ENCODE assay signal across 32 mouse cellular contexts in genomic region chr10:116923651-116924495, GRCm38 (mm10). TPM values are rescaled to one million over a fixed set of nuclear protein-coding genes. Genes with fewer than 3 reads are reported as not detected.
DNase-seq lines count a peak whose midpoint lies in the region; ATAC-seq lines count a peak whose summit lies in the region.
"Had no signal": no experiment of that assay in that cellular context is flagged by ENCODE, and none has a peak within 500 bp of the region (broad histone marks: within the 10 kb centered on the region; RNA-seq: fewer than 3 reads in every experiment).

No protein-coding gene starts in this region.

- H3K9me3 ChIP-seq in liver, embryonic 12.5 days (replicated peaks), result no peaks in the 10 kb centered on the region
- H3K9me3 ChIP-seq: forebrain, embryonic 13.5 days; heart, embryonic 13.5 days; midbrain, embryonic 15.5 days; neural tube, embryonic 13.5 days had no signal

- no peaks in the 10 kb centered on the region for H3K27me3 ChIP-seq in liver, embryonic 12.5 days (replicated peaks)
- H3K27me3 ChIP-seq: forebrain, embryonic 13.5 days; heart, embryonic 13.5 days; midbrain, embryonic 15.5 days; neural tube, embryonic 13.5 days had no signal

- peak; percentile 40 for DNase-seq in CD4-positive helper T cell, adult 2 months (ENCODE audit: low read depth, low spot score)
- DNase-seq in CD4-positive, CD25-positive, alpha-beta regulatory T cell, adult 2 months (ENCODE audit: low read depth, low spot score), result peak; percentile 65
- peak; percentile 60 for DNase-seq in R1 (ENCODE audit: low read depth, low spot score)
- no peak for DNase-seq in gastrocnemius, postnatal 10 days
- DNase-seq in lung, postnatal 4 days, result no peak
- DNase-seq: cerebellum, adult 8-10 months; cerebellum, postnatal 36 days; heart, adult 18-20 months; heart, postnatal 14 days; kidney, adult 8-10 months; kidney, postnatal 10 days; liver, postnatal 0 days; lung, postnatal 10 days; retina, postnatal 1 day; right cerebral cortex, postnatal 25 days; thymus, postnatal 25 days had no signal

- no peaks in the 10 kb centered on the region for H3K4me1 ChIP-seq in liver, embryonic 12.5 days
- H3K4me1 ChIP-seq: forebrain, embryonic 13.5 days; heart, embryonic 13.5 days; midbrain, embryonic 15.5 days; neural tube, embryonic 13.5 days had no signal

- 86% methylated on average over 19 of the region's 19 CpGs for WGBS in liver, embryonic 12.5 days (ENCODE audit: insufficient replicate concordance)

- peaks cover 51% of the 10 kb centered on the region for H3K36me3 ChIP-seq in liver, embryonic 12.5 days
- H3K36me3 ChIP-seq: midbrain, embryonic 15.5 days had no signal

- peak; percentile 61 for ATAC-seq in granulocyte monocyte progenitor cell, adult 5-6 weeks (replicated peaks; ENCODE audit: poor library complexity, severe bottlenecking)
- ATAC-seq in liver, embryonic 12.5 days, result no peak
- ATAC-seq: forebrain, embryonic 13.5 days; liver, postnatal 0 days; midbrain, embryonic 15.5 days had no signal

- H3K4me2 ChIP-seq in liver, embryonic 12.5 days, result no peak overlapping the region
- H3K4me2 ChIP-seq: forebrain, embryonic 13.5 days; heart, embryonic 13.5 days; midbrain, embryonic 15.5 days; neural tube, embryonic 13.5 days had no signal

- H3K4me3 ChIP-seq in liver, embryonic 12.5 days, result no peak overlapping the region
- H3K4me3 ChIP-seq: forebrain, embryonic 13.5 days; heart, embryonic 13.5 days; layer of hippocampus, adult 2 months; midbrain, embryonic 15.5 days; neural tube, embryonic 13.5 days had no signal

- H3K27ac ChIP-seq in liver, embryonic 12.5 days, result no peak overlapping the region
- H3K27ac ChIP-seq: forebrain, embryonic 13.5 days; heart, embryonic 13.5 days; layer of hippocampus, adult 2 months; midbrain, embryonic 15.5 days; neural tube, embryonic 13.5 days had no signal

- no peak overlapping the region for H3K9ac ChIP-seq in liver, embryonic 12.5 days
- H3K9ac ChIP-seq: forebrain, embryonic 13.5 days; heart, embryonic 13.5 days; liver, postnatal 0 days; midbrain, embryonic 15.5 days; neural tube, embryonic 13.5 days had no signal

RNA-seq across cellular contexts. Expression of gene Rab3ip, which starts 26.7 kb away (rescaled TPM):
- 12.0 and 26.3 TPM in 2 replicates for total RNA-seq in granulocyte monocyte progenitor cell, adult 5-6 weeks (2014; fragmentation: Nextera tagmentation)
- 17.9 and 19.2 TPM in 2 replicates for total RNA-seq in granulocyte monocyte progenitor cell, adult 5-6 weeks (2017)
- total RNA-seq in gastrocnemius, postnatal 10 days (2021), result 10 to 100 TPM; 17.9 to 18.7 TPM
- 11.7 and 12.1 TPM in 2 replicates for polyA plus RNA-seq in liver, embryonic 12.5 days (2016; fragmentation: Nextera tagmentation; extraction: Ambion mirVana)

RNA-seq across cellular contexts. Expression of gene Myrfl, which starts 27.2 kb away (rescaled TPM):
- total RNA-seq in granulocyte monocyte progenitor cell, adult 5-6 weeks (2014; fragmentation: Nextera tagmentation), result not detected in 2 replicates
- total RNA-seq in granulocyte monocyte progenitor cell, adult 5-6 weeks (2017), result not detected in 2 replicates
- under 1 TPM; 0.42 to 0.54 TPM for total RNA-seq in gastrocnemius, postnatal 10 days (2021)
- 0.05 TPM in 1 of 2 replicates, not detected in the other for polyA plus RNA-seq in liver, embryonic 12.5 days (2016; fragmentation: Nextera tagmentation; extraction: Ambion mirVana)
- total RNA-seq: adrenal gland, adult 18-20 months; liver, adult 2 months had no signal
- polyA plus RNA-seq: liver, adult 2 months; liver, postnatal 0 days had no signal

RNA-seq across cellular contexts. Expression of gene Gm10271, which starts 48.5 kb away (rescaled TPM):
- not detected in 2 replicates for total RNA-seq in granulocyte monocyte progenitor cell, adult 5-6 weeks (2014; fragmentation: Nextera tagmentation)
- not detected in 2 replicates for total RNA-seq in granulocyte monocyte progenitor cell, adult 5-6 weeks (2017)
- total RNA-seq in gastrocnemius, postnatal 10 days (2021), result not detected
- not detected in 2 replicates for polyA plus RNA-seq in liver, embryonic 12.5 days (2016; fragmentation: Nextera tagmentation; extraction: Ambion mirVana)
- total RNA-seq: adrenal gland, adult 18-20 months; adrenal gland, postnatal 4 days; gastrocnemius, adult 8-10 months; heart, adult 18-20 months; heart, postnatal 14 days; layer of hippocampus, adult 2 months; layer of hippocampus, postnatal 25 days; liver, adult 2 months had no signal
- polyA plus RNA-seq: embryonic facial prominence, embryonic 14.5 days; forebrain, embryonic 13.5 days; heart, embryonic 13.5 days; hindbrain, embryonic 11.5 days; limb, embryonic 11.5 days; liver, adult 2 months; liver, postnatal 0 days; midbrain, embryonic 15.5 days; neural tube, embryonic 13.5 days; stomach, embryonic 14.5 days had no signal

Comparison
In these comparisons a context has a peak if more than half of its experiments do, and no peak if none do; other contexts are left out.
1. DNase-seq: peak in CD4-positive helper T cell, adult 2 months (single experiment), CD4-positive, CD25-positive, alpha-beta regulatory T cell, adult 2 months (single experiment) and R1 (single experiment); none in gastrocnemius, postnatal 10 days (single experiment) and lung, postnatal 4 days (0 of 2).